Mouse (Mus musculus): ENCODE measurements around the gene Sp1. TPM values are rescaled to one million over a fixed set of nuclear protein-coding genes. Genes with fewer than 3 reads are reported as not detected.

Gene Sp1
- total RNA-seq, 1 experiment from 2014 or later: 87.3 TPM

DNA sequence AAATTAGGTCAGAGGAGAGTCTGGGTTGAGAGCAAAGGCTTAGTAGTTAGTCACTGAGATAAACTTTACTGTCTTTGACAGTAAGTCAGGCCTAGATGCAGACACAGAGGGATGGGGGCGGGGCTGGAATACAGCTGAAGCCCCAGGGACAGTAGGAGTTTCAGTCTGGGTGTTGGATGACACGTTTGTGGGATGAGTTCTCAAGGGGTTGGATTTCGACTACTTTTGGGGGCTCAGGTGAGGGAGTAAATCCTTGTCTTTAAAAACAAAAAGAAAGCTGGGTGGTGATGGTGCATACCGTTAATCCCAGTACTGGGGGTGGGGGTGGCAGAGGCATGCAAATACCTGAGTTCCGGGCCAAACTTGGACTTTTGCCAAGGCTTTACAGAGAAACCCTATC, 7.3 kb upstream of the Sp1 start:
- no peak for ATAC-seq (replicated peaks; ENCODE audit: low read depth, poor library complexity, severe bottlenecking)

DNA sequence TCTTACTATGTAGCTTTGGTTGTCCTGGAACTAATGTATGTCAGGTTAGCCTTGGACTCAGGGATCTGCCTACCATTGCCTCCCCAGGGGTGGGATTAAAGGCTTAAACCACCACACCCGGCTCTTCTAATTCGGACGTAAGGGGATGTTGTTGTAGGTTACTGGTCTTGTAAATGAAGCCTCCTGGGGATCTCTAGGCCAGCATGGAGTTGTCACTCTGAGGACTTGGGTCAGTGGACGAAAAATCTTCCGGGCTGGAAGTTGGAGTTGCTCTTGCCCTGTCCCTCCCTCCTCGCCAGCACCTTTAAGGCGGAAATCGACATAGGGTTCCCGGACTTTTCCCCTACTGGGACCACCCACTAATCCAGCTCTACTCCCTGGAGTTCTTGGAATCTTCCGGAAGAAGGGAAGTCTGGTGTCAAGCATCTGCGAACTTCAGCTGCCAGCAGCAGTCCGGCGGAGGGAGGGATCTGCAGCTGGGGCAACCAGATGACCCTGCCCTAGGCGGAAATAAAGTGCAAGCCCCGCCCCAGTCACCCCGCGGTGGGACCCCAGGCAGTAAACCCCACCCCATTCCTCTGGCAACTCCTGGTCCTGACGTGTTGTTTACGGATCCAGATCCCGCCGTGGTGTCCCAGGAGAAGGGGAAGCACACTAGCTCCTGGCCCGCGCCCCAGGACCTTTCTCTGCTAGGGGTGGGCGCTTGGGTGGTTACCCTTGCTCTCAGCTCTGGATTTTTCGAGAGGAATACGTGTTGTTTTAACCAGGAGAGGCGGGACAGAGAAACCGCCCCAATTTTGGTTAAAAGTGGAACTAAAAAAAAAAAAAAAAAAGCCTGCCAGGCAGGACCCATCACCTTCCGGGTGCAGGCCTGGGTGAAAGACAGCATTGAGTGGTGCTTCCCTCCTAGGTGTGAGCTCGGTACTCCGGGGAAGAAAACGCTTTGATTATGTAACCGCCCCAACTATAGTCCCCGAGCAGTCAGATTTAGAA, 6.4 kb upstream of the Sp1 start:
- ATAC-seq (replicated peaks; ENCODE audit: low read depth, poor library complexity, severe bottlenecking): peak; percentile 91

DNA sequence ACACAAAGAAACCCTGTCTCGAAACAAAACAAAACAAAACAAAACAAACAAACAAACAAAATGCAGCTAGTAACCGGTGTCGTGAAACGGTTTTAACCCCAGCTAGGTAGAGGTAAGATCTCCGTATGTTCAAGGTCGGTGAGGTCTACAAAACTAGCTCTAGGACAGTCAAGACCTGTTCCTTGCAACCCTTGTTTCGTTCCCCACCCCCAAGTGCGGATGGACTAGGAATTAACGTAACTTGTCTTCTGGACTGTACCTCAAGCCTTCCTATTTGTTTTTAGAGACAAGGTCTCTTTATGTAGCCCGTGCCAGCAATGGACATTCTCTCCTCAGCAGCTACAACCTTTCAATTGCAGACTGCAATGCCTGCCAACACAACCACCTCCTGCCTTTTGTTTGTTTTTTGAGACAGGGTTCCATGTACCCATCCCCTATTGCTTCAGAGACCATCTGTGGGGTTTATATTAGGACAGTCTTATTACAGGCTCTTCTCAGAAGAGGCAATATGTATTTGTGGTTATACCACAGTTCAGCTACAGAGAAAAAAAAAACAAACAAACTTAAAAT, 5.4 kb upstream of the Sp1 start:
- ATAC-seq (replicated peaks; ENCODE audit: low read depth, poor library complexity, severe bottlenecking): no peak

DNA sequence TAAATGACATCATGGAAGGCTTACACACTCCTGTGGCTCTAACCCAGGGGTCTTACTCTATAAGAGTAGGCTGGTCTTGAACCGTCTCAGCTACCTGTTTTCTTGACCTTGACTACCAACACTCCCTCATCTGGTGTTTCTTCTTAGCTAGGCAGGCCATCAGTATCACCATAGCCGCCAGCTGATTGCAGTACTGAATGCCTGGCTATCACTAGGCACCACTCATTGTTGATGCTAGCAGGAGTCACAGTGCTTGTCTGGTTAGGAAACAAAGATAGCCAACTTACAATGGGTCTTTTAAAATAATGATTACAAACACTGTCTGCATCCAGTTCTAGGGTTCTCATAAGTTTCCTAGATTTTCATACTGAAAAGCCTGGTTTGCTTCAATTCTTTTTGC, 4.7 kb upstream of the Sp1 start:
- no peak for ATAC-seq (replicated peaks; ENCODE audit: low read depth, poor library complexity, severe bottlenecking)

DNA sequence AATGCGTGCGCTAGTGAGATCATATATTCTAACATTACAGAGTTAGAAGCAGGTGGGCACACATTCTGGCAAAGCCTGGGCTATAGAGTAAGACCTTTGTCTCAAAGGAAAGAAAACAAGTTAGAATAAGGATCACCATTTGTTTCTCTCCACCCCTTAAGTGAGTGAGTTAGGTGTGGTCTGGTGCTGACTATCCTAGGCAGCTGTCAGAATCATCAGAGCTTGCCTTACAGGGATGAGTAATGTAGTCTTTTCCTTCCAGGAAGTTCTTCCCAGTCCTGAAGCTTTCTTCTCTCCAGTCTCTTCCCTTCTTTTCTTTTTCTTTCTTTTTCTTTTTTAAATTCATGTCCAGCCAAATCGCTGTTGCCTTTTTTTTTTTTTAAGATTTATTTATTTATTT, 3.7 kb upstream of the Sp1 start:
- no peak for ATAC-seq (replicated peaks; ENCODE audit: low read depth, poor library complexity, severe bottlenecking)

DNA sequence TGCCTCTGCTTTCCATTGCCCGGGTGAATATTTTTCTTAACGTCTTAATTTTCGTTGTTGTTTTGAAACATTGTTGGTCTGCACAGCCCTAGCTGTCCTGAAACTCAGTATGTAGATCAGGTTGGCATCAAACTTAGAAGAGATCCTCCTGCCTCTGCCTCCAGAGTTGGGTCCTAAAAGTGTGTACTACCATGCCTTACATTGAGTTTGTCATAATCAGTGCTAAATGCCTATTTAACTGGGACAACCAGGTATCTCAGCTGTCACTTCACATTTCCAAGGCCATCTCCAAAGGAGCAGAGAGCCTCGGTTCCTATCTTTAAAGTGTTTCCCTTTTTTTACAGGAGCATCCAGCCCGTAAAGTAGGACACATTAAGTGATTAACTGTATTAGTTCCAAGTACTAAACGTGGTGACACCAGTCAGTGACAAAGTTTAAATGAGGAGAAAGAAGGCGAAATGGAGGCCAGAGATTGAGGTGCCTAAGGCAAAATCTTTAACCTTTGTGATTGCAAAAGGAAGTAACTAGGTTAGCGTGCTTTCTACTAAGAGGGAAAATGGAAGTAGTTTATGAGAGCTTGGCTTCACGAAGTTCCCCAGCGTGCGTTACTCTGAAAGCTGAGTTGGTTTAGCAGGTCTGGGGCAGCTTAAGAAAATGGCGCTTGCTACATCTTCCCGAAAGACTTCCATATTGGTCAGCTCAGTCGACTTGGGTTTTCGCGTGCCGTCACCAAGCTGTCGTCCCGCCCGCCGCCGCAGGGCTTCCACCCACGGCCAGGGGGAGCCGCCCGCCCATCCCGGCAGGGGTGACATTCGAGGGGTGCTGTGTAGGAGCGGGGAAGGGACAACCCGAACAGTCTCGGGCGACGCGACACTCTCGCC, 1.1 kb upstream of the Sp1 start:
- peak; percentile 47 for ATAC-seq (replicated peaks; ENCODE audit: low read depth, poor library complexity, severe bottlenecking)

DNA sequence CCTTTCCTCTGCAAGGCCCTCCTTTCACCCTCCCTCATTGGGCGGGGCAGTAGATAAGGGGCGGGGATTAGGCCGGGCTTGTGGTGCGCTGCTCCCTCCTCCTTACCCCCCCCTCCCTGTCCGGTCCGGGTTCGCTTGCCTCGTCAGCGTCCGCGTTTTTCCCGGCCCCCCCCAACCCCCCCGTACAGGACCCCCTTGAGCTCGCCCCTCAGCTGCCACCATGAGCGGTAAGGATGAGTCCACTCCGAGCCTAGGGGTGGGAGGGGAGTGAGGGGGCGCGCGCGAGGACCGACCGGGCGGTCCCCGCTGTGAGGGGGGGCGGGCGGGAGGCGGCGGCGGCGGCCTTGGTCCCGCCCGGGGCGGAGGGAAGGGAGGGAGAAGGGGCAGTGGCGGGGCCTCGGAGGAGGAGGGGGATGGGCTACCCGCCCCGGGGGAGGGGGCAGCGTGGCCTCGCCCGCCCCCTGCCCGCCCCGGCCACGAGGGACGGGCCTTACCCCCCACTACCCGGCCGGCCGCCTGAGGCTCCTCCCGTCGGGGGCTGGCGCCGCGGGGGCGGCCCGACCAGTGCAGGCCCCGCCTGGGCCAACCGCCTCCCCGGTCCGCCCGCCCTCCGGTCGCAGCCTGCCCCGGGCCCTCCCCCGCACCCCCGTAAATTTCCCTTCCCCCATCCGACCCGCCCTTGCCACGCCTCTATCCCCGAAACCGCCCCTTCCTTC, 411 bp downstream of the Sp1 start:
- peak; percentile 5; the same call in 1 of the 2 replicates for ATAC-seq (replicated peaks; ENCODE audit: low read depth, poor library complexity, severe bottlenecking)

DNA sequence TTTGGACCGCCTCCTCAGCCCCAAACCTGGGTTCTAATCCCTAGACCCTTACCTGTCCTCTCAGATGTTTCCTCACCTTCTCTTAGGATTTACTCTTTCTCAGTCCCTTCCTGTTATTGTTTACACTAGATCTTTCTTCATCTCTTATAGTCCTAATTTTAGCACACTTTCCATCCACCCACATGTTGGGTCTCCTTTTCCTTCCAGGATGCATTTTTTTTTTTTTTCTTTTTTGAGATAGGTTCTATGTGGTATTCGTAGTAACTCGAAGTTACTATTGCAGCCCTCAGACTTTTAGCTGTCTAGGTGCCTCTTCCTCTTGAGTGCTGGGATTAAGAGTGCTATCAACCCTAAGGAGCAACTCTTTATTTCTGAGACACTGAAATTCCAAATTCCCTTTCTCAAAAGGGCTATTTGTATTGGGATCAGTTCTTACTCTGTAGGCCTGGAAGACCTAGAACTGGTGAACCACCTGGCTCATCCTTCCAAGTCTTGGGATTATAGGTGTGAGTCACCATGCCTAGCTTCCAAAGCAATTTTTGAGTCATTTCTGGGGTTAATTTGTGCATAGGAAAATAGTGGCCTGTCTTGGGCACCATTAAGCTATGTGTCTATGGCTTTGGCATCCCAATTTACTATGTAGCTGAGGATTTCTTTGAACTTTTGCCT, 1.1 kb downstream of the Sp1 start:
- ATAC-seq (replicated peaks; ENCODE audit: low read depth, poor library complexity, severe bottlenecking): no peak

DNA sequence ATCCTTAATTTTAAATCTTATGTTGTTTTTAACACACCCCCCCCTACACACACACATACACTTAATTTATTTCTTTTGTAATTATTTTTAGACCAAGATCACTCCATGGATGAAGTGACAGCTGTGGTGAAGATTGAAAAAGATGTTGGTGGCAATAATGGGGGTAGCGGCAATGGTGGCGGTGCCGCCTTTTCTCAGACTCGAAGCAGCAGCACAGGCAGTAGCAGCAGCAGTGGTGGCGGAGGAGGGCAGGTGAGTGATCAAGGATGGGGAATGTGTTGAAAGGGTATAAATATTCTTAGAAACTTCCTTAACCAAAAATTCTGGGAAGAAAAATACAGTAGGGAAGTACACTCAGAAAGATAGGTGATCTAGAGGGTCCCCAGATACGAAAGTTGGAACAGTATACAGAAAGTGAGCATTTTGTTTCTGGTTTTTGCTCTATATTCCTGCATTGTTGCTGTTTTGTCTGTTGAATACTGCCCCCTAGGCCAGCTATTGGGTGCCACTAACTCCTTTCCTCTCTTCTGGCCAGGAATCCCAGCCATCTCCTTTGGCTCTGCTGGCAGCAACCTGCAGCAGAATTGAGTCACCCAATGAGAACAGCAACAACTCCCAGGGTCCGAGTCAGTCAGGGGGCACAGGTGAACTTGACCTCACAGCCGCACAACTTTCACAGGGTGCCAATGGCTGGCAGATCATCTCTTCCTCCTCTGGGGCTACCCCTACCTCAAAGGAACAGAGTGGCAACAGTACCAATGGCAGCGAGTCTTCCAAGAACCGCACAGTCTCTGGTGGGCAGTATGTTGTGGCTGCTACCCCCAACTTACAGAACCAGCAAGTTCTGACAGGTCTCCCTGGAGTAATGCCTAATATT, 2.0 kb downstream of the Sp1 start:
- ATAC-seq (replicated peaks; ENCODE audit: low read depth, poor library complexity, severe bottlenecking): no peak

DNA sequence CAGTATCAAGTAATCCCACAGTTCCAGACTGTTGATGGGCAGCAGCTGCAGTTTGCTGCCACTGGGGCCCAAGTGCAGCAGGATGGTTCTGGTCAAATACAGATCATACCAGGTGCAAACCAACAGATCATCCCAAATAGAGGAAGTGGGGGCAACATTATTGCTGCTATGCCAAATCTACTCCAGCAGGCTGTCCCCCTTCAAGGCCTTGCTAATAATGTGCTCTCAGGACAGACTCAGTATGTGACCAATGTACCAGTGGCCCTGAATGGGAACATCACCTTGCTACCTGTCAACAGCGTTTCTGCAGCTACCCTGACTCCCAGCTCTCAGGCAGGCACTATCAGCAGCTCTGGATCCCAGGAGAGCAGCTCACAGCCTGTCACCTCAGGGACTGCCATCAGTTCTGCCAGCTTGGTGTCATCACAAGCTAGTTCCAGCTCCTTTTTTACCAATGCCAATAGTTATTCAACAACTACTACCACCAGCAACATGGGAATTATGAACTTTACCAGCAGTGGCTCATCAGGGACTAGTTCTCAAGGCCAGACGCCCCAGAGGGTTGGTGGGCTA, 2.7 kb downstream of the Sp1 start:
- ATAC-seq (replicated peaks; ENCODE audit: low read depth, poor library complexity, severe bottlenecking): no peak

DNA sequence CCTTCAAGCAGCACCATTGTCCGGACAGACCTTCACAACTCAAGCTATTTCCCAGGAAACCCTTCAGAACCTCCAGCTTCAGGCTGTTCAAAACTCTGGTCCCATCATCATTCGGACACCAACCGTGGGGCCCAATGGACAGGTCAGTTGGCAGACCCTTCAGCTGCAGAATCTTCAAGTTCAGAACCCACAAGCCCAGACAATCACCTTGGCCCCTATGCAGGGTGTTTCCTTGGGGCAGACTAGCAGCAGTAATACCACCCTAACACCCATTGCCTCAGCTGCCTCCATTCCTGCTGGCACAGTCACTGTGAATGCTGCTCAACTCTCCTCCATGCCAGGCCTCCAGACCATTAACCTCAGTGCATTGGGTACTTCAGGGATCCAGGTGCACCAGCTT, 3.3 kb downstream of the Sp1 start:
- ATAC-seq (replicated peaks; ENCODE audit: low read depth, poor library complexity, severe bottlenecking): no peak

DNA sequence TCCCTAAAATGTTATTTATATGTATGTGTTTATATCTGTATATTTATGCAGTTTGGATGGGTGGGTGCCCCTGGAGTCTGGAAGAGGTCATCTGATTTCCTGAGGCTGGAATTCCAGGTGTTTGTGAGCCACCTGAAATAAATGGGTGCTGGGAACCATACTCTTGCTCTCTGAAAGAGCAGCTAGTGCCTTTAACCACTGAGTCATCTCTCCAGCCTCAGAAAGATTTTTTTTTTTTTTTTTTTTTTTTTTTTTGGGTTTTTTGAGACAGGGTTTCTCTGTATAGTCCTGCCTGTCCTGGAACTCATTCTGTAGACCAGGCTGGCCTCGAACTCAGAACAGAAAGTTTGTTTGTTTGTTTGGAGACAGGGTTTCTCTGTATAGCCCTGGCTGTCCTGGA, 5.1 kb downstream of the Sp1 start:
- ATAC-seq (replicated peaks; ENCODE audit: low read depth, poor library complexity, severe bottlenecking): no peak

DNA sequence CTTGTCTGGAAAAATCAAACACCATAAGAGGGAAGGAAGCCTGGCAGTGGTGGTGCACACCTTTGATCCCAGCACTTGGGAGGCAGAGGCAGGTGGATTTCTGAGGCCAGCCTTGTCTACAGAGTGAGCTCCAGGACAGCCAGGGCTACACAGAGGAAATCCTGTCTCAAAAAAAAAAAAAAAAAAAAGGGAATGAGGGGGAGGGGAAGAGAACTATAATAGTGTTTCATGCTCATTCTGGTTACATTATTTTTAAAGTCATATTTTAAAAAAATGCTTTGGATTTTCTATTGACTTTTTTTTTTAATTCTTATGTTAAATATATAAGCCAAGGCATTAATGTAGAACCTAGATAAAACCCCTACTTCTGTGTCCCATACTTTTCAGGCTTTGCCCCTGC, 7.7 kb downstream of the Sp1 start:
- no peak for ATAC-seq (replicated peaks; ENCODE audit: low read depth, poor library complexity, severe bottlenecking)

DNA sequence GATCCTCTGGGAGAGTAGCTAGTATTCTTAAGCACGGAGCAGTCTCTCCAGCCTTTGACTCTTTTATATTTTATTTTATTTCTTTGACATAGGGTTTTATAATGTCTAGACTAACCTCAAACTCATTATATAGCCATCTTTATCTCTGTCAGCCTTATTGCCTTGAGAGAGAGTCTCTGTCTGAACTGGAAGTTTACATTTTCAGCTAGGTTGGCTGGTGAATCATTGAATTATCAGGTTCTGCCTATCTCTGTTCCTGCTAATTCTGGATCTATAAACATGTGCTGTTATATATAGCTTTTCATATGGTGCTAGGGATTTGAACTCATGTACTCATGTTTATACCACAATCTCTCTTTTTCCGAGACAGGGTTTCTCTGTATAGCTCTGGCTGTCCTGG, 11.6 kb downstream of the Sp1 start:
- ATAC-seq (replicated peaks; ENCODE audit: low read depth, poor library complexity, severe bottlenecking): no peak

DNA sequence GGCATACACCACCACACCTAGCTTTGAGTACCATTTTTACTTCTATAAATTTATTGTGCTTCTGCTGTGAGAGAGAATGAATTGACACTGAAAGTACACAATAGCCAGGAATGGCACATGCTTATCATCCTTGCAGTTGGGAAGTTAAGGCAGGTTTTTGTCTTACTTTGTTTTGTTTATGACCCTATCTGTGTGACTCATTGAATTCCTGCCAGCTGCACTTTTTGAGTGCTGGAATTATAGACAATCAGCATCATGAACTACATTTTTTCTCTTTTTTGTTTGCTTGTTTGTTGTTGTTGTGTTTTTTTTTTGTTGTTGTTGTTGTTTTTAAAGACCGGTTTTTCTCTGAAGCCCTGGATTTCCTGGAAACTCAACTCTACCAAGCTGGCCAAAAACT, 15.0 kb downstream of the Sp1 start:
- no peak for ATAC-seq (replicated peaks; ENCODE audit: low read depth, poor library complexity, severe bottlenecking)

DNA sequence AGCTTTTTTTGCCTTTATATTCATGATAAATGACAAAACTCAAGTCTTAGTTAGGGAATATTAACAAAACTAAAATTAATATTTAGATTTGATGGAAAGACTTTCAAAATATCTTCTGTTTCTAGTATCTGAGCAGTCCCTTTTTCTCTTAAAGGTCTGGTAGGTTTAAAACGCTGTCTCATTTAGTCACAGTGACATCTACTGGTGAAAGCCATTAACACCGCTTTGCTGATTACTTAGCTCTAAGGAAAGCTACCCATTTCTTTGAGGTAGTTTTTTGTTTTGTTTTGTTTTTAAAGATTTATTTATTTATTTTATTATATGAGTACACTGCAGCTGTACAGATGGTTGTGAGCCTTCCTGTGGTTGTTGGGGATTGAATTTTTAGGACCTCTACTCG, 15.5 kb downstream of the Sp1 start:
- peak; percentile 79 for ATAC-seq (replicated peaks; ENCODE audit: low read depth, poor library complexity, severe bottlenecking)

DNA sequence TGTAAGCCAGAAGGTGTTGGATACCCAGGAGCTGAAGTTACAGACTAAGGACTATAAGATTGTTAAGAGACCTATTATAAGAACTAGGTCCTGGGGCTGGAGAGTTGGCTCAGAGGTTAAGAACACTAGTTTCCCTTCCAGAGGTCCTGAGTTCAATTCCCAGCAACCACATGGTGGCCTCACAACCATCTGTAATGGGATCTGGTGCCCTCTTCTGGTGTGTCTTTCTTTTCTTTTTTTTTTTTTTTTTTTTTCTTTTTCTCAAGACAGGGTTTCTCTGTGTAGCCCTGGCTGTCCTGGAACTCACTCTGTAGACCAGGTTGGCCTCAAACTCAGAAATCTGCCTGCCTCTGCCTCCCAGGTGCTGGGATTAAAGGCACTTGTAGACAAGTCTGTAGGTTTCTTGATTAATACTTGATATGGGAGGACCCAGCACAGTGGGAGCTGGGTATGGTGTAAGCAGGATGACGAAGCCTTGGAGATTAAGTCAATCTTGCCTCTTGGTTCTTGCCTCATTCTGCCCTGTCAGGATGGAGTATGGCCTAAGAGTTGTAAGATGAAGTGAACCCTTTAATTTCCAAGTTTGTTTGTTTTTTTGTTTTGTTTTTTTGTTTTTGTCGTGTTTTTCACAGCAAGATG, 17.8 kb downstream of the Sp1 start:
- no peak for ATAC-seq (replicated peaks; ENCODE audit: low read depth, poor library complexity, severe bottlenecking)

DNA sequence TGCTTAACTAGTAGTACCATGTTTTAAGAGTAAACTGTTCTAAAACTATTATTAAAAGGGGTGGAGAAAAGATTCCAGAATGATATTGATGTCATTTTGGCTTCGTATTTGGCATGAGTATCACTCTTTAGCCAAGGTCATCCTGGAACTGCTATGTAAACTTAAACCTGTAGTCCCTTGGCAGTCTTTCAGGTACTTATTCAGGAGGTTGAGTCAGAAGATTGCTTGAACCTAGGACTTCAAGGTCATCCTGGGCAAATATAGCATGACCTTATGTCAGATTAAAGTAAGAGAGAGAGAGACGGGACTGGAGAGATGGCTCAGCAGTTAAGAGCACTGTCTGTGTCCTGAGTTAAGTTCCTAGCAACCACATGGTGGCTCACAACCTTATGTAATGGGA, 18.7 kb downstream of the Sp1 start:
- no peak for ATAC-seq (replicated peaks; ENCODE audit: low read depth, poor library complexity, severe bottlenecking)

Data from common myeloid progenitor, adult 5-6 weeks (primary cell).